ENCODE assay signal across 15 mouse cellular contexts in the genomic region with DNA sequence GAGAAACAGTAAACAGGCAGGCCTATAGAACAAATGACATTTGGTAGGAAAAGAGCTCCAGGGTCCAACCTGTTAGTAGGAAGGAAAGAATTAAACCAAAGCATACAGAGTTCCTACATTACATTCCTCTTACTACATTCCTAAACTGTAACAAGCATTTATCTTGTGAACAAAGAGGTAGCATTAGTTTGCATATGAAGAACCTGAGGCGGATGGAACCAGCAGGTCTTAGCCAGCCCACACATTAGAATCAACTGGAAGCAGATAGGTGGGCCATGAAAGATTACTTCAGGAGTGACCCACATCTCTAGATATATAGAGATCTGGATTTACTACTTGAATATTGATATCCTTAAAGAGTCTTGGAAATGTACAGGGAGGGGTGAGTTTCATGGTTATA.
"Had no signal": no experiment of that assay in that cellular context is flagged by ENCODE, and none has a peak within 500 bp of the region (broad histone marks: within the 10 kb centered on the region; RNA-seq: fewer than 3 reads in every experiment).

No protein-coding gene starts in this region.

- H3K27me3 ChIP-seq: megakaryocyte, embryonic 14.5 days; midbrain, embryonic 13.5 days; midbrain, embryonic 15.5 days; neural tube, embryonic 12.5 days; stomach, embryonic 15.5 days had no signal

- H3K4me3 ChIP-seq: megakaryocyte, embryonic 14.5 days; midbrain, embryonic 13.5 days; midbrain, embryonic 15.5 days; neural tube, embryonic 12.5 days; stomach, embryonic 15.5 days had no signal

- H3K27ac ChIP-seq: macrophage; midbrain, embryonic 13.5 days; midbrain, embryonic 15.5 days; neural tube, embryonic 12.5 days; stomach, embryonic 15.5 days had no signal

- DNase-seq: lung, adult 18-20 months; lung, embryonic 14.5 days; lung, postnatal 10 days; lung, postnatal 36 days; right cerebral cortex, postnatal 14 days; thymus, adult 18-20 months; thymus, postnatal 14 days; thymus, postnatal 36 days had no signal

- H3K4me2 ChIP-seq: lung, embryonic 14.5 days; midbrain, embryonic 11.5 days; midbrain, embryonic 13.5 days; midbrain, embryonic 15.5 days; neural tube, embryonic 12.5 days; stomach, embryonic 15.5 days had no signal

- H3K9me3 ChIP-seq: midbrain, embryonic 13.5 days; midbrain, embryonic 15.5 days; neural tube, embryonic 12.5 days; stomach, embryonic 15.5 days had no signal

- H3K9ac ChIP-seq: lung, embryonic 14.5 days; midbrain, embryonic 13.5 days; midbrain, embryonic 15.5 days; neural tube, embryonic 12.5 days; stomach, embryonic 15.5 days had no signal

- H3K4me1 ChIP-seq: megakaryocyte, embryonic 14.5 days; midbrain, embryonic 13.5 days; midbrain, embryonic 15.5 days; neural tube, embryonic 12.5 days; stomach, embryonic 15.5 days had no signal

- ATAC-seq: midbrain, embryonic 13.5 days; midbrain, embryonic 15.5 days had no signal

- H3K36me3 ChIP-seq: midbrain, embryonic 13.5 days; midbrain, embryonic 15.5 days; neural tube, embryonic 12.5 days; stomach, embryonic 15.5 days had no signal
